Mouse (Mus musculus): ENCODE results near the gene Cd24a.

- TF ChIP-seq POLR2A (IDR thresholded peaks at IDR 0.05; ENCODE audit: low read depth, low read length), result no peak
- no peak for TF ChIP-seq CTCF (IDR thresholded peaks at IDR 0.05; ENCODE audit: extremely low read depth, insufficient read depth, insufficient read length, insufficient replicate concordance)
These were observed 2.6 kb downstream of the Cd24a start for GRCm38 (mm10) chr10:43580649-43581078.
